Mouse (Mus musculus) ES-Bruce4 (cell line): ENCODE data around the gene Mllt10. TPM values are rescaled to one million over a fixed set of nuclear protein-coding genes. Genes with fewer than 3 reads are reported as not detected.
"Not testable (repeated sequence)": the region's sequence is repeated elsewhere in the genome, so short reads cannot be mapped to it uniquely, and the experiment has no call there.

ENCODE experiments used
- H3K27ac ChIP-seq: 2 replicates; pipeline ENCODE4 v1.5.1; 2012; ENCODE audit warnings: low read length, inconsistent platforms; ENCODE audit not compliant: insufficient read depth
- H3K27me3 ChIP-seq: 2 replicates; pipeline ENCODE4 v1.6.1; 2012; ENCODE audit warnings: mild to moderate bottlenecking, low read length, inconsistent platforms; ENCODE audit not compliant: control insufficient read depth, poor library complexity, insufficient read depth, severe bottlenecking
- H3K36me3 ChIP-seq: 2 replicates; pipeline ENCODE4 v1.6.1; 2012; ENCODE audit warnings: inconsistent platforms, mild to moderate bottlenecking, low read length, moderate library complexity; ENCODE audit not compliant: control insufficient read depth, poor library complexity, insufficient read depth, severe bottlenecking
- H3K4me1 ChIP-seq: one replicate; pipeline ENCODE4 v1.8.1; 2011; ENCODE audit warnings: low read length; ENCODE audit not compliant: control insufficient read depth, insufficient read depth
- H3K4me3 ChIP-seq: 2 replicates; pipeline ENCODE4 v1.5.1; 2011; ENCODE audit warnings: low read depth, mild to moderate bottlenecking, low read length
- H3K9ac ChIP-seq: 2 replicates; pipeline ENCODE4 v1.6.1; 2012; ENCODE audit warnings: low read depth, mild to moderate bottlenecking, inconsistent platforms; ENCODE audit not compliant: poor library complexity, severe bottlenecking
- H3K9me3 ChIP-seq: replicated peaks from 2 replicates; pipeline ENCODE4 v1.6.1; 2012; ENCODE audit warnings: mild to moderate bottlenecking, low read length, inconsistent platforms; ENCODE audit not compliant: control insufficient read depth, poor library complexity, insufficient read depth, severe bottlenecking
- CTCF ChIP-seq: IDR thresholded peaks from one replicate; pipeline ENCODE4 v1.8.1; 2011; ENCODE audit warnings: low read depth, low read length
- EP300 ChIP-seq: IDR thresholded peaks from 2 replicates; pipeline ENCODE4 v1.6.1; 2011; ENCODE audit warnings: low read depth, low read length; ENCODE audit not compliant: insufficient read depth
- POLR2A ChIP-seq: IDR thresholded peaks from one replicate; pipeline ENCODE4 v1.8.1; 2011; ENCODE audit warnings: low read length; ENCODE audit not compliant: insufficient read depth
- polyA plus RNA-seq: library from polyadenylated mRNA; stranded (reverse); fragments of >200 nt; gene quantifications from 2 replicates; pipeline ENCODE4 v1.2.4, GENCODE M21; 2011; ENCODE audit warnings: low read depth; ENCODE audit not compliant: missing spikeins, insufficient read depth, insufficient read length

Gene Mllt10
- polyA plus RNA-seq, 1 experiment = 78.9 TPM

DNA sequence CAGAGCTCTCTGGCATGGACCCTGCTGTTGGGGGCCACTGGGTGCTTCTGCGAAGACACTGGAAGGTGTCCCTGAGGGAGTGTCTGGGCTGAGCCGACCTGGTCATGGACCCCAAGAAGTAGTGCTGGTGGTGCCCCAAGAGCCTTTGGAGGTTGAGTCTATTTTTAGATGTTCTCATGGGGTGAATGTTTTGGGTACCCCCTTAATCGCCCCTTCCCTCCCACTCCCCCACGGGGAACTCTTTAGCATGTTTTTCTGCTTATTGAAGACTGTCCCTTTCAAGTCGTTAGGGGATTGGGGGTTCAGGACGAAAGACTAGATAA lies 10.6 kb downstream of the Mllt10 start:
- TF ChIP-seq POLR2A (no peak), EP300 (no peak), CTCF (no peak)
- Histone ChIP-seq H3K36me3 (peaks cover 14% of the 10 kb centered on the region), H3K9me3 (no peaks in the 10 kb centered on the region), H3K9ac (peak overlapping the region; percentile 99), H3K27me3 (no peaks in the 10 kb centered on the region), H3K4me1 (no peaks in the 10 kb centered on the region), H3K27ac (peak overlapping the region; percentile 32), H3K4me3 (peak overlapping the region; percentile 65)

- no peak overlapping the region for H3K4me3 ChIP-seq
Observed at GRCm38 (mm10) chr2:18066436-18066835, 11.4 kb downstream of the Mllt10 start.

GRCm38 (mm10) chr2:18068071-18068796 lies 13.2 kb downstream of the Mllt10 start:
- H3K9me3 ChIP-seq = no peaks in the 10 kb centered on the region
- H3K9ac ChIP-seq = no peak overlapping the region
- H3K4me1 ChIP-seq = no peaks in the 10 kb centered on the region
- TF ChIP-seq CTCF (no peak), POLR2A (no peak), EP300 (no peak)
- peaks cover 25% of the 10 kb centered on the region for H3K36me3 ChIP-seq
- H3K27me3 ChIP-seq = no peaks in the 10 kb centered on the region
- H3K4me3 ChIP-seq = no peak overlapping the region
- H3K27ac ChIP-seq = no peak overlapping the region

More at GRCm38 (mm10) chr2:18066436-18066835, 11.4 kb downstream of the Mllt10 start:
- Histone ChIP-seq H3K27me3 (no peaks in the 10 kb centered on the region), H3K4me1 (no peaks in the 10 kb centered on the region), H3K9ac (peak overlapping the region; percentile 99), H3K36me3 (peaks cover 19% of the 10 kb centered on the region), H3K27ac (no peak overlapping the region), H3K9me3 (no peaks in the 10 kb centered on the region)
- TF ChIP-seq POLR2A = no peak
- TF ChIP-seq CTCF = no peak
- no peak for TF ChIP-seq EP300

- TF ChIP-seq POLR2A (no peak), EP300 (no peak), CTCF (no peak)
- Histone ChIP-seq H3K4me1 (no peaks in the 10 kb centered on the region), H3K4me3 (no peak overlapping the region), H3K27ac (no peak overlapping the region), H3K36me3 (peaks cover 35% of the 10 kb centered on the region), H3K9ac (no peak overlapping the region), H3K27me3 (no peaks in the 10 kb centered on the region), H3K9me3 (no peaks in the 10 kb centered on the region)
Observed at GRCm38 (mm10) chr2:18071947-18072346, 16.9 kb downstream of the Mllt10 start.

GRCm38 (mm10) chr2:18080182-18080860 lies 25.3 kb downstream of the Mllt10 start:
- H3K9me3 ChIP-seq = no peaks in the 10 kb centered on the region
- TF ChIP-seq POLR2A (no peak), EP300 (no peak), CTCF (no peak)
- H3K4me3 ChIP-seq = no peak overlapping the region
- no peak overlapping the region for H3K9ac ChIP-seq
- peaks cover 45% of the 10 kb centered on the region for H3K36me3 ChIP-seq
- no peak overlapping the region for H3K27ac ChIP-seq
- H3K27me3 ChIP-seq = no peaks in the 10 kb centered on the region
- H3K4me1 ChIP-seq = no peaks in the 10 kb centered on the region

DNA sequence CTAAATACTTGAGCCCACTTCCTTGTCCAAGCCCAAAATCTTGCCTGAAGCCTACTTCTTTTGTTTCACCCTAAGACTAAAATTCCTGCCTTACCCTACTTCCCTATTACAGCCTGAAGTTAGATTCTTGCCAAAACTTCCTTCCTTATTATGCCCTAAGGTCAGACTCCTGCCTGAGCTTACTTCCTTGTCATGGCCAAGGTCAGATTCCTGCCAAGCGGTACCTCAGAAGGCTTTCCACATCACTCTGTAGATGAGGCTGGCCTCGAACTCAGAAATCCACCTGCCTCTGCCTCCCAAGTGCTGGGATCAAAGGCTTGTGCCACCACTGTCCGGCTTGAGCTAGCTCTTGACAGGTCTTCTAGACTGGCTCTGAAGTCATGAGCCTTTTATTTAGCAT lies 32.7 kb downstream of the Mllt10 start:
- not testable (repeated sequence) for H3K9me3 ChIP-seq, H3K27ac ChIP-seq, H3K4me3 ChIP-seq, H3K27me3 ChIP-seq, H3K9ac ChIP-seq, H3K4me1 ChIP-seq
- peaks cover 40% of the 10 kb centered on the region for H3K36me3 ChIP-seq
